Mouse (Mus musculus): ENCODE results near the gene Wnt2b.

- TF ChIP-seq MYOD1 (IDR thresholded peaks at IDR 0.05; ENCODE audit: control insufficient read depth in 1 of 3, insufficient read length in 2 of 3, low read depth in 2 of 3) (no peak), POLR2A (IDR thresholded peaks at IDR 0.05; ENCODE audit: insufficient read length, low read depth) (no peak), E2F4 (IDR thresholded peaks at IDR 0.05; ENCODE audit: insufficient read depth) (no peak), MAX (IDR thresholded peaks at IDR 0.05; ENCODE audit: low read depth) (no peak), MYOG (IDR thresholded peaks at IDR 0.05; ENCODE audit: control insufficient read depth in 1 of 3, insufficient read depth in 1 of 3, insufficient read length in 2 of 3, low read depth in 2 of 3) (no peak)
These were observed 32.3 kb downstream of the Wnt2b start for GRCm38 (mm10) chr3:104929385-104929784.

Data from myocyte (in vitro differentiated cells).